ENCODE assay signal across 31 mouse cellular contexts in the genomic region with DNA sequence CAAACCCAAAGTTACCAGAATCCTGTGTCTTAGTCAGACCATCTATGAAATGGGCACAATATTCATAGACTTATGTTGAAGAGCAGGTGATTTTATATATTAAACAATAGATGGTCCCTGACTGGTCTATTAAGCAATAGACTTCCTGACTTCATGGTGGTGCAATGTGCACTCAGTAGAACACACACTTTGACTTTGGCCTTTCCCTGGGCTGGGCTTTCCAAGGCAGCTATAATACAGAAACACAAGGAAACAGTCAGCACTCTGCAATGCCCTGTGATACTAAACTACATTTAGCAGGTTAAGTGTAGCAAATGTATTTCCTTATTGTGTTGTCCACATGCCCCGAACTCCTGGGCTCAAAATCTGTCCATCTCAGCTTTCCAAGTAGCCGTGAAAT. TPM values are rescaled to one million over a fixed set of nuclear protein-coding genes. Genes with fewer than 3 reads are reported as not detected.
DNase-seq lines count a peak whose midpoint lies in the region; ATAC-seq and TF ChIP-seq lines count a peak whose summit lies in the region.
"Had no signal": no experiment of that assay in that cellular context is flagged by ENCODE, and none has a peak within 500 bp of the region (broad histone marks: within the 10 kb centered on the region; RNA-seq: fewer than 3 reads in every experiment).

No protein-coding gene starts in this region.

- H3K36me3 ChIP-seq in liver, embryonic 12.5 days: no peaks in the 10 kb centered on the region
- H3K36me3 ChIP-seq in liver, embryonic 11.5 days (ENCODE audit: control insufficient read depth, insufficient read depth, low read length): no peaks in the 10 kb centered on the region
- H3K36me3 ChIP-seq in intestine, embryonic 16.5 days (ENCODE audit: control insufficient read depth, insufficient read depth, low read length): no peaks in the 10 kb centered on the region
- no peaks in the 10 kb centered on the region for H3K36me3 ChIP-seq in liver, embryonic 16.5 days (ENCODE audit: control insufficient read depth, insufficient read depth)
- H3K36me3 ChIP-seq in stomach, postnatal 0 days (ENCODE audit: control insufficient read depth, insufficient read depth, low read length): no peaks in the 10 kb centered on the region
- H3K36me3 ChIP-seq: embryonic facial prominence, embryonic 12.5 days; hindbrain, embryonic 15.5 days; limb, embryonic 13.5 days; neural tube, embryonic 13.5 days; stomach, embryonic 15.5 days had no signal

- 70% methylated on average over 2 of the region's 2 CpGs for WGBS in liver, embryonic 12.5 days (ENCODE audit: insufficient replicate concordance)
- 76% methylated on average over 2 of the region's 2 CpGs for WGBS in liver, embryonic 11.5 days
- 79% methylated on average over 2 of the region's 2 CpGs for WGBS in intestine, embryonic 16.5 days
- WGBS in liver, embryonic 16.5 days (ENCODE audit: insufficient replicate concordance): 60% methylated on average over 2 of the region's 2 CpGs
- WGBS in stomach, postnatal 0 days: 82% methylated on average over 2 of the region's 2 CpGs

- no peak for DNase-seq in liver, embryonic 11.5 days (ENCODE audit: low spot score)
- DNase-seq in stomach, postnatal 0 days (ENCODE audit: low spot score): no peak
- DNase-seq in urinary bladder, adult 2 months (ENCODE audit: low spot score): no peak
- DNase-seq in layer of hippocampus, postnatal 14 days (ENCODE audit: low spot score in 2 of 2): no peak
- DNase-seq in heart, postnatal 36 days: no peak
- DNase-seq: adrenal gland, postnatal 25 days; cerebellum, adult 11-12 months; cerebellum, adult 9-11 months; embryo, embryonic 11 days; gastrocnemius, postnatal 14 days; heart, adult 18-20 months; kidney, adult 8-10 months; kidney, postnatal 10 days; lung, adult 2 months; right cerebral cortex, postnatal 4 days; thymus, adult 18-20 months had no signal

- no peak for TF ChIP-seq EP300 in stomach, postnatal 0 days (optimal IDR thresholded peaks at IDR 0.05)

- H3K9ac ChIP-seq in liver, embryonic 12.5 days: no peak overlapping the region
- no peak overlapping the region for H3K9ac ChIP-seq in liver, embryonic 11.5 days (ENCODE audit: low read depth, low read length)
- H3K9ac ChIP-seq in intestine, embryonic 16.5 days (ENCODE audit: low read depth, low read length): no peak overlapping the region
- no peak overlapping the region for H3K9ac ChIP-seq in liver, embryonic 16.5 days (ENCODE audit: low read depth, low read length)
- no peak overlapping the region for H3K9ac ChIP-seq in stomach, postnatal 0 days (ENCODE audit: low read length)
- H3K9ac ChIP-seq: embryonic facial prominence, embryonic 12.5 days; hindbrain, embryonic 15.5 days; limb, embryonic 13.5 days; neural tube, embryonic 13.5 days; stomach, embryonic 15.5 days had no signal

- H3K4me2 ChIP-seq in liver, embryonic 12.5 days: no peak overlapping the region
- no peak overlapping the region for H3K4me2 ChIP-seq in liver, embryonic 11.5 days
- H3K4me2 ChIP-seq in intestine, embryonic 16.5 days (ENCODE audit: low read depth, low read length): no peak overlapping the region
- no peak overlapping the region for H3K4me2 ChIP-seq in liver, embryonic 16.5 days (ENCODE audit: low read depth, low read length)
- no peak overlapping the region for H3K4me2 ChIP-seq in stomach, postnatal 0 days (replicated peaks; ENCODE audit: low read depth)
- H3K4me2 ChIP-seq: embryonic facial prominence, embryonic 12.5 days; heart, embryonic 11.5 days; hindbrain, embryonic 15.5 days; limb, embryonic 13.5 days; midbrain, embryonic 11.5 days; neural tube, embryonic 13.5 days; stomach, embryonic 15.5 days had no signal

- H3K4me3 ChIP-seq in liver, embryonic 12.5 days: no peak overlapping the region
- H3K4me3 ChIP-seq in liver, embryonic 11.5 days (ENCODE audit: low read depth, low read length): no peak overlapping the region
- no peak overlapping the region for H3K4me3 ChIP-seq in intestine, embryonic 16.5 days (ENCODE audit: low read length)
- no peak overlapping the region for H3K4me3 ChIP-seq in liver, embryonic 16.5 days (ENCODE audit: low read depth, low read length)
- H3K4me3 ChIP-seq in stomach, postnatal 0 days (ENCODE audit: low read depth, low read length): no peak overlapping the region
- H3K4me3 ChIP-seq: embryonic facial prominence, embryonic 12.5 days; hindbrain, embryonic 15.5 days; limb, embryonic 13.5 days; neural tube, embryonic 13.5 days; stomach, embryonic 15.5 days had no signal

- peak; percentile 42; the same call in 1 of the 2 replicates for ATAC-seq in liver, embryonic 12.5 days
- no peak for ATAC-seq in liver, embryonic 11.5 days (replicated peaks; ENCODE audit: low FRiP score)
- ATAC-seq in intestine, embryonic 16.5 days: peak; percentile 97
- ATAC-seq in liver, embryonic 16.5 days (ENCODE audit: low read depth): peak; percentile 82
- peak; percentile 79 for ATAC-seq in stomach, postnatal 0 days (ENCODE audit: low FRiP score, low TSS enrichment)
- ATAC-seq: CD4-positive, CD25-positive, alpha-beta regulatory T cell, adult 4 months; forebrain, embryonic 14.5 days; inflammation-experienced regulatory T-cells, adult 6 months had no signal

- H3K9me3 ChIP-seq in liver, embryonic 12.5 days (replicated peaks): no peaks in the 10 kb centered on the region
- H3K9me3 ChIP-seq in liver, embryonic 11.5 days (ENCODE audit: control insufficient read depth, low read length): no peaks in the 10 kb centered on the region
- H3K9me3 ChIP-seq in intestine, embryonic 16.5 days (ENCODE audit: control insufficient read depth, low read length): no peaks in the 10 kb centered on the region
- no peaks in the 10 kb centered on the region for H3K9me3 ChIP-seq in liver, embryonic 16.5 days (replicated peaks; ENCODE audit: control insufficient read depth, low read length)
- H3K9me3 ChIP-seq in stomach, postnatal 0 days (ENCODE audit: control insufficient read depth, low read length): no peaks in the 10 kb centered on the region
- H3K9me3 ChIP-seq: embryonic facial prominence, embryonic 12.5 days; hindbrain, embryonic 15.5 days; limb, embryonic 13.5 days; neural tube, embryonic 13.5 days; stomach, embryonic 15.5 days had no signal

- no peaks in the 10 kb centered on the region for H3K4me1 ChIP-seq in liver, embryonic 12.5 days
- no peaks in the 10 kb centered on the region for H3K4me1 ChIP-seq in liver, embryonic 11.5 days (replicated peaks; ENCODE audit: control insufficient read depth, insufficient read depth, low read length)
- H3K4me1 ChIP-seq in intestine, embryonic 16.5 days (ENCODE audit: control insufficient read depth, insufficient read depth, low read length): peaks cover 12% of the 10 kb centered on the region
- H3K4me1 ChIP-seq in liver, embryonic 16.5 days (ENCODE audit: control insufficient read depth, low read depth, low read length): no peaks in the 10 kb centered on the region; the same call in 1 of the 2 replicates
- H3K4me1 ChIP-seq in stomach, postnatal 0 days (replicated peaks; ENCODE audit: control insufficient read depth, insufficient read depth): no peaks in the 10 kb centered on the region

- no peak for TF ChIP-seq CTCF in stomach, postnatal 0 days (IDR thresholded peaks at IDR 0.05; ENCODE audit: low read depth)

- H3K27ac ChIP-seq in liver, embryonic 12.5 days: no peak overlapping the region
- no peak overlapping the region for H3K27ac ChIP-seq in liver, embryonic 11.5 days (ENCODE audit: low read depth, low read length)
- H3K27ac ChIP-seq in intestine, embryonic 16.5 days (ENCODE audit: low read length): peak overlapping the region; percentile 64
- H3K27ac ChIP-seq in liver, embryonic 16.5 days (ENCODE audit: low read length): no peak overlapping the region
- no peak overlapping the region for H3K27ac ChIP-seq in stomach, postnatal 0 days (replicated peaks)
- H3K27ac ChIP-seq: embryonic facial prominence, embryonic 12.5 days; hindbrain, embryonic 15.5 days; limb, embryonic 13.5 days; neural tube, embryonic 13.5 days; stomach, embryonic 15.5 days had no signal

- intact Hi-C loops in heart, postnatal 36 days (cut with DNase I): no loop called here

- no peaks in the 10 kb centered on the region for H3K27me3 ChIP-seq in liver, embryonic 12.5 days (replicated peaks)
- no peaks in the 10 kb centered on the region for H3K27me3 ChIP-seq in liver, embryonic 11.5 days (replicated peaks; ENCODE audit: control insufficient read depth, insufficient read depth, low read length)
- no peaks in the 10 kb centered on the region for H3K27me3 ChIP-seq in intestine, embryonic 16.5 days (replicated peaks; ENCODE audit: control insufficient read depth, insufficient read depth, low read length)
- no peaks in the 10 kb centered on the region for H3K27me3 ChIP-seq in liver, embryonic 16.5 days (ENCODE audit: control insufficient read depth, insufficient read depth, low read depth, low read length)
- H3K27me3 ChIP-seq in stomach, postnatal 0 days (ENCODE audit: control insufficient read depth, insufficient read depth, low read length): no peaks in the 10 kb centered on the region
- H3K27me3 ChIP-seq: embryonic facial prominence, embryonic 12.5 days; hindbrain, embryonic 15.5 days; limb, embryonic 13.5 days; neural tube, embryonic 13.5 days; stomach, embryonic 15.5 days had no signal

RNA-seq across cellular contexts. Expression of a gene that starts 59.4 kb away (rescaled TPM):
- 0.36 and 0.50 TPM in 2 replicates for polyA plus RNA-seq in liver, embryonic 12.5 days (2016; fragmentation: Nextera tagmentation; extraction: Ambion mirVana)
- 0.44 and 0.51 TPM in 2 replicates for polyA plus RNA-seq in liver, embryonic 11.5 days (2014; fragmentation: Nextera tagmentation; extraction: Ambion mirVana)
- polyA plus RNA-seq in intestine, embryonic 16.5 days (2015; fragmentation: Nextera tagmentation; extraction: Ambion mirVana): 5.2 and 7.6 TPM in 2 replicates
- polyA plus RNA-seq in liver, embryonic 16.5 days (2015; fragmentation: Nextera tagmentation; extraction: Ambion mirVana): 1.1 and 1.4 TPM in 2 replicates
- polyA plus RNA-seq in stomach, postnatal 0 days (2015; fragmentation: Nextera tagmentation; extraction: Ambion mirVana): 1.7 and 2.1 TPM in 2 replicates
- 2.1 and 2.3 TPM in 2 replicates for polyA plus RNA-seq in urinary bladder, adult 2 months (2012; rRNA removed)
- total RNA-seq in layer of hippocampus, postnatal 14 days (2021): 1 to 10 TPM in 1 of 2 experiments, under 1 TPM in 1; 0.46 to 1.0 TPM
- under 1 TPM in 1 of 2 experiments, not detected in 1; 0.08 TPM for total RNA-seq in heart, postnatal 36 days (2021)
- total RNA-seq: adrenal gland, postnatal 25 days; gastrocnemius, postnatal 14 days; hematopoietic stem cell, adult 5-6 weeks; megakaryocyte, adult 5-6 weeks had no signal
- polyA plus RNA-seq: CD4-positive, CD25-positive, alpha-beta regulatory T cell, adult 4 months; hindbrain, embryonic 15.5 days; inflammation-experienced regulatory T-cells, adult 6 months; neural tube, embryonic 13.5 days had no signal
